Mouse (Mus musculus): ENCODE data around the gene Ccdc96. TPM values are rescaled to one million over a fixed set of nuclear protein-coding genes. Genes with fewer than 3 reads are reported as not detected.

Ccdc96 gene
- polyA plus RNA-seq, 1 experiment = 3.4 TPM

DNA sequence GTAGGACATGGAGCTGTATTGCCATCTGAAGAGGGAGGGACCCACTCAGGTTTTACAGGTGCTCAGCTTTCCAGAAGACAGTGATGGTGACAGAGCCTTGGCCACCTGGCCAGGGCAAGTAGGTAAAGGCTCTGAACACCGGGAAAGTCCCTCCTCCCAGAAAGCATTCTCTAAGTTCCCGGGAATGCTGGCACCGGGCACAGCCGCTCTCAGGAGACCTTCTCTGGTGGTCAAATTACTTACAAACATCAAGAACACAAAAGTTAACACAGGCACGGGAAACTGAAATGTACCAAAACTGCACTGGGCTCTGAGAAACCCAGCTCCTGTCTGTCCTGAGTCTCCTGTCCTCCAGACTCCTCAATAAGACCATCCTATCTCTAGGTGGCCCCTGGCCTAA lies 45.3 kb downstream of the Ccdc96 start:
- TF ChIP-seq CTCF (IDR thresholded peaks at IDR 0.05; ENCODE audit: borderline replicate concordance, extremely low read depth, insufficient read depth, insufficient read length) = no peak
- TF ChIP-seq POLR2A (IDR thresholded peaks at IDR 0.05; ENCODE audit: borderline replicate concordance, extremely low read depth, insufficient read depth, insufficient read length, poor library complexity, severe bottlenecking) = no peak
- peak; percentile 32 for DNase-seq (ENCODE audit: low read depth)

DNA sequence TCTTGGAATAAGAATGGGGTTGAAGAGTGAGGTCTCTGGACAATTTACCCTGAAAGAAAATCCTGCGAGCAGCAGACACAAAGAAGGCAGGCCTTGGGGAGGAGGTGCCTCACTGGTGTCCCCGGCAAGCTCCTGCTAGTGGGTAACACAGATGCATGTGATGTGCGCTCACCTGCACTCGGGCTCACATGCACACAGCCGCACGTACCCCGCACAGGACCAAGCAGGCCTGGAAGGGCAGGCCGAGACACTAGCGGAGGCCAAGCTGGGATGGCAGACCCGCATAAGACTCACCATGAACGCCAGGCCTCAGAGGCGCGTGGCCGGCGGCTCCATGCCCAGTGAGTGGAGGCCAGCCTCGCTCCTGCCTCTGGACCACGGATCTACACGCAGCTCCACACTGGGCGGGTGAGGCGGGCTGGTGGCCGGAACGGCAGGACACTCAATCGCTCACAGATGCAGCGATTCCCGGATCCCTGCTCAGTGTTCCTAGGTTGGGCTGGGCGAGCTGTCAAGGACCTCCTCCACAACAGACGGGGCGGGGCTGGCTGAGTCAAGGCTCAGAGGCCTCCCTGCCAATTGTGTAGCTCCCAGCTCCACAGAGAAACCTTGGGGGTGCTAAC lies 45.9 kb downstream of the Ccdc96 start:
- peak; percentile 97 for DNase-seq (ENCODE audit: low read depth)
- TF ChIP-seq CTCF (IDR thresholded peaks at IDR 0.05; ENCODE audit: borderline replicate concordance, extremely low read depth, insufficient read depth, insufficient read length) (no peak), POLR2A (IDR thresholded peaks at IDR 0.05; ENCODE audit: borderline replicate concordance, extremely low read depth, insufficient read depth, insufficient read length, poor library complexity, severe bottlenecking) (no peak)

DNA sequence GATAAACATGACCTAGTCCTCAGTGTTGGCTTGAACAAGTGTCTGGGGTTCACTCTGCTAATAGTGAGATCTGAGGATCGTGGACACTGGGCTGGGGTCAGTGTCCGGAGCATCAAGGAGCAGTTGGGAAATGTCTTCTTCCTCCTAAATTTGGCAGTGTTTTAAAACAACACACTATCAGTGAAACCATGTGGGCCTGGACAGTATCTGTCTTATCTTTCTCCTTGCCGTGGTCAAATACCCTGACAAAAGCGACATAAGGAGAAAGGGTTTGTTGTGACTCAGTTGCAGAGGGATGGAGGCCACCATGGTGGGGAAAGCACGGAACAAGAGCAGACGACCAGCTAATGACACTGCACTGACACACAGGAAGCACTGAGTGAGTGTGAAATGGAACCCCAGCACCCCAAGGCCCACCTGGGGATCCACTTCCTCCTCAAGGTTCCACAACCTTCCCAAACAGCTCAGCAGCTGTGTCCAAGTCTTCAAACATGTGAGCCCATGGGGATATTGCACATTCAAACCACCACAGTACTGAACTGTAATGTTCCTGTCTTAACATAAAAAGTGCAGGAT lies 50.2 kb downstream of the Ccdc96 start:
- DNase-seq (ENCODE audit: low read depth) = no peak
- no peak for TF ChIP-seq CTCF (IDR thresholded peaks at IDR 0.05; ENCODE audit: borderline replicate concordance, extremely low read depth, insufficient read depth, insufficient read length)
- no peak for TF ChIP-seq POLR2A (IDR thresholded peaks at IDR 0.05; ENCODE audit: borderline replicate concordance, extremely low read depth, insufficient read depth, insufficient read length, poor library complexity, severe bottlenecking)

DNA sequence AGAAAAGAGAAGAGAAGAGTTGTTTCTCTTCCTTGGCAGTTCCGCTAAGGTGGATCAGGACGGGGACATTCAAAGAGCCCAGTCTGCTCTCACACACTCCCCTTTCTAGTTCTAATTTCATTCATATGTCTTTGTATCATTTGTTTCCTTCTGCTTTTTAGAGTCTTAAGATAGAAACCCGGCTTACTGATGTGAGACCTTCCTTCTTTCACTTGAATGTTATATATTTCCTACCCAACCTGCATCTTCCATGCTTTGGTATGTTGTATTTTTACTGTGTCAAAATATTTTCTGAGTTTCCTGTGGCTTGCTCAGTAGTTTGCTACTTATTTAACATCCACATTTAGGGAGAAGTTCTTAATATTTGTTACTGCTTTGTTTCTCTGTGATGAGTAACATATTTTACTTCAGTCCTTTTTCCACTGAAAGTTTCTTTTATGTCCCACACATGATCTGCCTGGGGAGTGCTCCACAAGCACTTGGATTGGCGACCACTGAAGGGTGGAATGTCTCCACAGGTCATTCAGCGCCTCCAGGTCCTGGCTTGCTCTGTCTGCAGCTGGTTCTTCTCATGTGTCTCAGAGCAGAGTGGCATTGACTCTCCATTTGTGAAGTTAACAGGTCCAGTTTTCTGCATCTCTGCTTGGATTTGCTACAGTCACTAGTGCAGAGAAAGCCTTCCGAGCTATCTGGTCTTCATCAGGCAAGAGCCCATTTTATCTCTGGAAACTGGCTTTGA lies 51.2 kb downstream of the Ccdc96 start:
- no peak for DNase-seq (ENCODE audit: low read depth)
- TF ChIP-seq CTCF (IDR thresholded peaks at IDR 0.05; ENCODE audit: borderline replicate concordance, extremely low read depth, insufficient read depth, insufficient read length) = no peak
- no peak for TF ChIP-seq POLR2A (IDR thresholded peaks at IDR 0.05; ENCODE audit: borderline replicate concordance, extremely low read depth, insufficient read depth, insufficient read length, poor library complexity, severe bottlenecking)

DNA sequence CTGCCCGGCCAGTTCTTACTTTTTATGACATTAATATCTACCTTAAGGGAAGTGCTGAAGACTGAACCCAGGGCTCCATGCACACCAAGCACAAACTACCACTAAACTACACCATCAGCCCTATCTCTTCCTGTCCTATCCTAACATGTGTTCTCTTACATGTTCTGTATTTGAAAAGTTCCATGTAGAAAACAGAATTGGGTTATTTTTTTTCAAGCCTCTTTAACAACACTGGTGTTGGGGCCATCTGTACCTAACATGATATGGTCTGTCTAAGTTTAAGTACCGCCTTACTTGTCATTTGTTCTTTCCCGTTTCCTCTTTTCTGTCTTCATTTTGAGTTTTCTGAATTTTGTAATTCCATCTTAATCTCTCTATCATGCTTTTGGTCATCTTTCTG lies 52.0 kb downstream of the Ccdc96 start:
- no peak for TF ChIP-seq CTCF (IDR thresholded peaks at IDR 0.05; ENCODE audit: borderline replicate concordance, extremely low read depth, insufficient read depth, insufficient read length)
- no peak for TF ChIP-seq POLR2A (IDR thresholded peaks at IDR 0.05; ENCODE audit: borderline replicate concordance, extremely low read depth, insufficient read depth, insufficient read length, poor library complexity, severe bottlenecking)
- DNase-seq (ENCODE audit: low read depth) = no peak

Other genes starting within 250 kb of the Ccdc96 start
- 16.7 and 29.0 TPM in 2 replicates for gene Sorcs2, start 86.4 kb upstream of the Ccdc96 start, polyA plus RNA-seq (2012; rRNA removed)
- 21.4 and 21.9 TPM in 2 replicates for gene Grpel1, start 19.6 kb upstream of the Ccdc96 start, polyA plus RNA-seq (2012; rRNA removed)
- 16.9 and 19.8 TPM in 2 replicates for gene Tada2b, start 303 bp upstream of the Ccdc96 start, polyA plus RNA-seq (2012; rRNA removed)
- 90.2 and 106 TPM in 2 replicates for gene Tbc1d14, start 108.7 kb downstream of the Ccdc96 start, polyA plus RNA-seq (2012; rRNA removed)
- gene D5Ertd579e, start 211.4 kb downstream of the Ccdc96 start, polyA plus RNA-seq (2012; rRNA removed) = 34.8 and 58.3 TPM in 2 replicates